Mouse (Mus musculus): ENCODE results near the gene Exo5. TPM values are rescaled to one million over a fixed set of nuclear protein-coding genes. Genes with fewer than 3 reads are reported as not detected.

Gene Exo5
- 23.5 and 25.2 TPM in 2 replicates for polyA plus RNA-seq (2014; fragmentation: Nextera tagmentation; extraction: Ambion mirVana)

DNA sequence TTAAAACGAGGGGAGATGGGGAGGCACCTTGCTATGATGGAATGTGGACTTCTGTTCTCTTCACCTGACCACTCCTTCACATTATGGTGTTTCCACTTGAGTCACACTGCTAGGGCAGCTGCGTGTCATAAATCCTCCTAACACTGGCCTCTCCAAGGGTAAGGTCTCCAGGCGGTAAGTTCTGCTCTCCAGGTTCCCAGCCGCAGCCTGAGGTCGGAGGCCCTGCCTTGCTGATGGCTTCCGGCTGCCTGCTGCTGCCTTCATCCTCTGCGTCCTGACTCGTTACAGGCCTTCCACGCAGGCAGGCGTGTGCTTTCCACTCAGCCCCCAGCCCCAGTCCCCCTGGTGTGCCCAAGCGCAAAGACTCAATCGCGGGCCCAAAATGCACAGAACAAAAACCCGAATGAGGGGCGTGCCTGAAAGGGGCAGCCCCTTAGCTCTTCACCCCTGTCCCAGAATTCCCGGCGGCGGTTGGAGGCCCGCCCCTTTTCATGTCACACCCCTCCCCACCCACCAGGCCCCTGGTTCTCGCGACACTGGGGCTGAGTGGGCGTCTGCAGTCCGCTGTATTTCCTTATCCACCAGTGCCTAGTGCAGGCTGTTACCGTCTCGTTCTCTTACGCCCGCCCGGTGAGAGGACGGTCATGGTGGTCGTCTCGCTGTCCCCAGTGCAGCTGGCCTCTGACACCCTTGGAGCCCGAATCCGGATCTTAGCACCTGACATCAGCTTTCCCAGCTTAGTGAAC is at the start of gene Exo5:
TSS of gene Exo5 (minus strand) at position 464 of the 746 bp plus-strand sequence.
- peaks cover 6% of the 10 kb centered on the region; the same call in 1 of the 2 replicates for H3K9me3 ChIP-seq (ENCODE audit: control insufficient read depth, low read depth, low read length)
- H3K27me3 ChIP-seq (ENCODE audit: control insufficient read depth, insufficient read depth, low read length), result no peaks in the 10 kb centered on the region
- H3K27ac ChIP-seq (ENCODE audit: low read length), result peak within 1 kb of the TSS; percentile 85
- H3K4me1 ChIP-seq (ENCODE audit: control insufficient read depth, insufficient read depth, low read length), result 0 out of 2 replicates have a peak, but pooled peaks cover 4% of the 10 kb centered on the region
- H3K9ac ChIP-seq (replicated peaks; ENCODE audit: low read depth, low read length), result peak within 1 kb of the TSS; percentile 72
- WGBS, result under 1% methylated on average over 33 of the region's 33 CpGs
- peak; percentile 99 for ATAC-seq (ENCODE audit: insufficient number of reproducible peaks, insufficient read depth, low FRiP score, low read depth)
- H3K4me3 ChIP-seq (ENCODE audit: low read depth, low read length), result peak within 1 kb of the TSS; percentile 73
- peak within 1 kb of the TSS; percentile 54 for H3K4me2 ChIP-seq (replicated peaks; ENCODE audit: low read depth, low read length)
- peaks cover 19% of the 10 kb centered on the region for H3K36me3 ChIP-seq (ENCODE audit: control insufficient read depth, insufficient read depth, low read length)

DNA sequence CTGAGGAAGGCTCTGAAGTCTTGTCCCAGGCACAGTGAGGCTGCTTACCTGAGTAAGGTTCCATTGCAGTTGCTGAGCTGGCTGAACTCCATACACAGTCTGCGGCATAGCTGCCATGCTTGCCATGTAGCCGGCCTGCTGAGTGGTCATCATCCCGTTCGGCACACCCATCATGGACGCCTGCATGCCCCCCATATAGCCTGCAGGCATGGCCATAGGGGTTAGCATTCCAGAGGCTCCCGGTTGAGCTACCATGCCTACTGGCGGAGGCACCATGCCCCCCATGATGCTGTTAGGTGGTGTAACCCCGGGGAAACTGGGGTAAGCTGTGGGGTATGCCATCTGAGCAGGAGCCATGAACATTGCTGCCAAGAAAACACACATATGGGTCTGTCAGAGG is 47.0 kb upstream of the Exo5 start:
- H3K27me3 ChIP-seq (ENCODE audit: control insufficient read depth, insufficient read depth, low read length), result no peaks in the 10 kb centered on the region
- peaks cover 3% of the 10 kb centered on the region for H3K36me3 ChIP-seq (ENCODE audit: control insufficient read depth, insufficient read depth, low read length)
- H3K4me1 ChIP-seq (ENCODE audit: control insufficient read depth, insufficient read depth, low read length), result no peaks in the 10 kb centered on the region
- ATAC-seq (ENCODE audit: insufficient number of reproducible peaks, insufficient read depth, low FRiP score, low read depth), result no peak
- no peak overlapping the region for H3K9ac ChIP-seq (replicated peaks; ENCODE audit: low read depth, low read length)
- WGBS, result 89% methylated on average over 8 of the region's 8 CpGs
- H3K27ac ChIP-seq (ENCODE audit: low read length), result no peak overlapping the region
- no peak overlapping the region for H3K4me3 ChIP-seq (ENCODE audit: low read depth, low read length)
- H3K4me2 ChIP-seq (replicated peaks; ENCODE audit: low read depth, low read length), result no peak overlapping the region
- H3K9me3 ChIP-seq (ENCODE audit: control insufficient read depth, low read depth, low read length), result no peaks in the 10 kb centered on the region

DNA sequence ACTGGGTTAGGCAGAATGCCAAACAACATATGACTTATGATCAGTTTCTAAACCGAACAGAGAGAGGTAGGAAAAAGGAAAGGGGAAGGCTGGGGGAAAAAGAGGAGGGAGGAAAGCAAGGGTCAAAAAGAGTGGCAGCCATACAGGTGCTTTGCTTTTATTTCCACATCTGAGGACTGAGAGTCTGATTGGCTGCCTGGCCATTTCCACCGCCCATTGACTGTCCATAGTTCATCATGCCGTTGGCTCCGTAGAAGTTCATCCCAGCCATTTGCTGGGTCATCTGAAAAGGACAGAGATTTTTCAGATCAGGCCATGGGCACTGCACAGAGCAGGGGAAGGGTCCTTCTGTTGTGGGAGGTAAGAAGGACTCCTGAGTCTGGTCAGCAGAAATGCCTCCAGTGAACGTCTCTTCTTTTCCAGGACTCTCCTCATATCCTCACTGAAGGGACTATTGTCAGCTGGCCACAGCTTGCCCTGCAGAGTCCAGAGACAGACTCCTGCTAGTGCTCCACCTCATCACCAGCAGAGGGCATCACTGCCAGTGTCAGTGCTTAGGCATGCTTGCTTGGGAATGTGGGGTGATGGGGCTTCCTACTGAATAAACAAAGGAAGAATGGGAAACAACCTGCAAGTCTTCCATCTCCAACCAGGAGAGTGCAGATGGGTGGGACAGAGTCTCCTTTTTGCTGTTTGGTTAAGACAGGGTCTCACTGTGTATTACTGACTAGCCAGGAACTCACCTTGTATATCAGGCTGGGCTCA is 44.7 kb upstream of the Exo5 start:
- H3K9me3 ChIP-seq (ENCODE audit: control insufficient read depth, low read depth, low read length), result no peaks in the 10 kb centered on the region
- 80% methylated on average over 5 of the region's 5 CpGs for WGBS
- no peak overlapping the region for H3K27ac ChIP-seq (ENCODE audit: low read length)
- H3K9ac ChIP-seq (replicated peaks; ENCODE audit: low read depth, low read length), result no peak overlapping the region
- peaks cover 3% of the 10 kb centered on the region for H3K36me3 ChIP-seq (ENCODE audit: control insufficient read depth, insufficient read depth, low read length)
- no peak for ATAC-seq (ENCODE audit: insufficient number of reproducible peaks, insufficient read depth, low FRiP score, low read depth)
- no peak overlapping the region for H3K4me3 ChIP-seq (ENCODE audit: low read depth, low read length)
- no peaks in the 10 kb centered on the region for H3K27me3 ChIP-seq (ENCODE audit: control insufficient read depth, insufficient read depth, low read length)
- H3K4me1 ChIP-seq (ENCODE audit: control insufficient read depth, insufficient read depth, low read length), result no peaks in the 10 kb centered on the region
- H3K4me2 ChIP-seq (replicated peaks; ENCODE audit: low read depth, low read length), result no peak overlapping the region

DNA sequence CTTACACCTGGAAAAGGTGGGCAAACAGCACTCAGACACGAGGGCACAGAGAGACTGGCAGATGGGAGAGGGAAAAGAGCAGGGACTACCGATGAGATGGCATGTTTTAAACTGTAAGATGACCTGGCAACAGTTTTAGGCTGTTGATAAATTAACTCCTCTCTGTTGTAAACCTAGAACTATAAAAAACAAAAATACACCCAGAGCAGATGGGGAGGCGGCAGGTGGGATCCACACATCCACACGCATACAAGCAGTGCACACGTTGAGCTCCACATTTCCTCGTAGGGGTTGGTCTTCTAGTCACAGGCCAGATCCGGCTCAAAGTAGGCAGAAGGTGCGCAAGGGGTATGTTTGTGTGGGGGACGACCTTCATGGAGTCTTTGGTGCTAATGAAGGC is 43.7 kb upstream of the Exo5 start:
- Histone ChIP-seq H3K36me3 (ENCODE audit: control insufficient read depth, insufficient read depth, low read length) (no peaks in the 10 kb centered on the region; the same call in 1 of the 2 replicates), H3K4me2 (replicated peaks; ENCODE audit: low read depth, low read length) (no peak overlapping the region), H3K4me1 (ENCODE audit: control insufficient read depth, insufficient read depth, low read length) (no peaks in the 10 kb centered on the region), H3K27me3 (ENCODE audit: control insufficient read depth, insufficient read depth, low read length) (no peaks in the 10 kb centered on the region), H3K9ac (replicated peaks; ENCODE audit: low read depth, low read length) (no peak overlapping the region), H3K9me3 (ENCODE audit: control insufficient read depth, low read depth, low read length) (no peaks in the 10 kb centered on the region), H3K27ac (ENCODE audit: low read length) (no peak overlapping the region), H3K4me3 (ENCODE audit: low read depth, low read length) (no peak overlapping the region)
- ATAC-seq (ENCODE audit: insufficient number of reproducible peaks, insufficient read depth, low FRiP score, low read depth), result no peak
- WGBS, result 91% methylated on average over 9 of the region's 9 CpGs

DNA sequence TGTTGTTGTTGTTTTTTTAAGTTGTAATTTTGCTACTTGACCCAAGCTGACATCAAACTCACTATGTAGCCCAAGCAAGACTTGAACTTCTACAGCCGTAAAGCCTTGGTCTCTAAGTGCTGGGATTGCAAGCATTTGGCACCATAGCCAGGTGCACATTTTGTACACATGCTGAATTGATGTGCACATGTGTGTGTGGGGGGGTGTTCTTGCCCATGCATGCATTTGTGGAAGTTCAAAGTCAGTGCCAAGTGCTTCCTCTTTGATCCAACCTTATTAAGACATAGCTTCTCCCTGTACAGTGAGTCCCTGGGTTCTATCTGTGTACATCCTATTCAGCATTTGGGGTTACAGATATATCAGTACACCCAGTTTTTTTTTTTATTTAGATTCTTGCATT is 30.8 kb upstream of the Exo5 start:
- no peaks in the 10 kb centered on the region for H3K27me3 ChIP-seq (ENCODE audit: control insufficient read depth, insufficient read depth, low read length)
- WGBS, result 96% methylated on average over 1 of the region's 1 CpGs
- no peak for ATAC-seq (ENCODE audit: insufficient number of reproducible peaks, insufficient read depth, low FRiP score, low read depth)
- H3K9ac ChIP-seq (replicated peaks; ENCODE audit: low read depth, low read length), result no peak overlapping the region
- no peaks in the 10 kb centered on the region for H3K4me1 ChIP-seq (ENCODE audit: control insufficient read depth, insufficient read depth, low read length)
- no peaks in the 10 kb centered on the region for H3K36me3 ChIP-seq (ENCODE audit: control insufficient read depth, insufficient read depth, low read length)
- H3K4me2 ChIP-seq (replicated peaks; ENCODE audit: low read depth, low read length), result no peak overlapping the region
- H3K9me3 ChIP-seq (ENCODE audit: control insufficient read depth, low read depth, low read length), result no peaks in the 10 kb centered on the region
- no peak overlapping the region for H3K4me3 ChIP-seq (ENCODE audit: low read depth, low read length)
- no peak overlapping the region for H3K27ac ChIP-seq (ENCODE audit: low read length)

DNA sequence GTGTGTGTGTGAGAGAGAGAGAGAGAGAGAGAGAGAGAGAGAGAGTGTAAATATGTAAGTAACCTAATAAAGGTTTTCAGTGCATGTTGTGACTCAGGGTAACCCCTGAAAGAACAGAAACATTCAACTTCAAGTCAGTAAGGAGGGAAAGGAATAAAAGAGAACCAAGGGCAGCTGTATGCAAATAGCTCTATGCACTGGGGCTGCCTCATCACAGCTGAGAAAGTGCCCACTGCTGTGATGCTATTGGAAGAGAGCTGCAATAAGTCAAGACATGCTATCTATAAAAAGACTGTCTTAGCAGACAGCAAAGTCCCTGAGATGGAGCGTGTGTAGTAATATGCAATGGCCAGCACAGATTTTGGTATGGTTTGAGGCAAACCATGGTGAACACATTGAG is 28.9 kb upstream of the Exo5 start:
- no peaks in the 10 kb centered on the region for H3K9me3 ChIP-seq (ENCODE audit: control insufficient read depth, low read depth, low read length)
- H3K36me3 ChIP-seq (ENCODE audit: control insufficient read depth, insufficient read depth, low read length), result no peaks in the 10 kb centered on the region
- ATAC-seq (ENCODE audit: insufficient number of reproducible peaks, insufficient read depth, low FRiP score, low read depth), result no peak
- H3K4me3 ChIP-seq (ENCODE audit: low read depth, low read length), result no peak overlapping the region
- H3K4me2 ChIP-seq (replicated peaks; ENCODE audit: low read depth, low read length), result no peak overlapping the region
- WGBS, result 78% methylated on average over 1 of the region's 1 CpGs
- no peaks in the 10 kb centered on the region for H3K4me1 ChIP-seq (ENCODE audit: control insufficient read depth, insufficient read depth, low read length)
- no peak overlapping the region for H3K9ac ChIP-seq (replicated peaks; ENCODE audit: low read depth, low read length)
- H3K27ac ChIP-seq (ENCODE audit: low read length), result no peak overlapping the region
- no peaks in the 10 kb centered on the region for H3K27me3 ChIP-seq (ENCODE audit: control insufficient read depth, insufficient read depth, low read length)

DNA sequence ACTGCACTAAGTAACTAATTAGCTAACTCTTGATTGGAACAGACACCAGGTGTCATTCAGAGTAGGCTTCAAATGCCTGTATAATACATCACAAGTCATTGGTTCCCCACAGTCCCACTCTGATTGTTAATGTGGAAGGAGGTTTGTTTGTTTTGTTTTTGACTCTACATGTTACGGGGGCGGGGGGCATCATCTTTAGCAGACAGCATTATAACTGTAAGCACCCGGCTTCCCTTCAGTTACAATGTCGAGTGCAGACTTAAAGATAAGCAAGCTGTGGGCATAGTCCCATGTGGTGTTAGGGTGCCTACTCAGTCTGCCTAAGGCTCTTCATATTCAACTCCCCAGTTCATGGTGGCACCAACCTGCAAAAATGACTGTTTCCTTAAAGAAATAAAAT is 28.2 kb upstream of the Exo5 start:
- Histone ChIP-seq H3K36me3 (ENCODE audit: control insufficient read depth, insufficient read depth, low read length) (no peaks in the 10 kb centered on the region), H3K9me3 (ENCODE audit: control insufficient read depth, low read depth, low read length) (no peaks in the 10 kb centered on the region), H3K4me3 (ENCODE audit: low read depth, low read length) (no peak overlapping the region), H3K9ac (replicated peaks; ENCODE audit: low read depth, low read length) (no peak overlapping the region), H3K27me3 (ENCODE audit: control insufficient read depth, insufficient read depth, low read length) (no peaks in the 10 kb centered on the region), H3K4me1 (ENCODE audit: control insufficient read depth, insufficient read depth, low read length) (no peaks in the 10 kb centered on the region), H3K4me2 (replicated peaks; ENCODE audit: low read depth, low read length) (no peak overlapping the region), H3K27ac (ENCODE audit: low read length) (no peak overlapping the region)
- 75% methylated on average over 4 of the region's 4 CpGs for WGBS
- no peak for ATAC-seq (ENCODE audit: insufficient number of reproducible peaks, insufficient read depth, low FRiP score, low read depth)

DNA sequence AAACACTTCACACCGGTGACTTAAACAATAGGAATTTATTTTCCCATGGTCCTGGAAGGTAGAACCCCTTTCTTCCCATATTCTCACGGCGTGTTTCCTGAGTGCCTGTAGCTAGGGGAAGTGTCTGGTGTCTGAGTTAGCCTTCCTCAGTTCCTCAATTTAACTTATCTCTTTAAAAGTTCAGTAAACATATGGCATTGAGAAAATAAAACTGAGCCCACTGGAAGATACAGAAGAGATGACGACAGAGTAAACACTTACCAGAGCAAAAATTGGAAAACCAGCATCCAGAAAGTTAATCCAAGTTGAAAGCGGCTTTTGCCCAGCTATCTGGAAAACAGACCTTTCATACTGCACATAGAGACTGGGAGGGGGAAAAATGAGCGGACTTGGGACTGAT is 27.3 kb upstream of the Exo5 start:
- H3K4me2 ChIP-seq (replicated peaks; ENCODE audit: low read depth, low read length), result peak overlapping the region; percentile 58
- no peaks in the 10 kb centered on the region for H3K36me3 ChIP-seq (ENCODE audit: control insufficient read depth, insufficient read depth, low read length)
- H3K4me1 ChIP-seq (ENCODE audit: control insufficient read depth, insufficient read depth, low read length), result no peaks in the 10 kb centered on the region
- ATAC-seq (ENCODE audit: insufficient number of reproducible peaks, insufficient read depth, low FRiP score, low read depth), result no peak
- no peaks in the 10 kb centered on the region for H3K27me3 ChIP-seq (ENCODE audit: control insufficient read depth, insufficient read depth, low read length)
- H3K4me3 ChIP-seq (ENCODE audit: low read depth, low read length), result peak overlapping the region; percentile 72
- no peaks in the 10 kb centered on the region for H3K9me3 ChIP-seq (ENCODE audit: control insufficient read depth, low read depth, low read length)
- peak overlapping the region; percentile 80; the same call in 1 of the 2 replicates for H3K27ac ChIP-seq (ENCODE audit: low read length)
- H3K9ac ChIP-seq (replicated peaks; ENCODE audit: low read depth, low read length), result no peak overlapping the region; the same call in 1 of the 2 replicates
- WGBS, result 41% methylated on average over 6 of the region's 6 CpGs

All from stomach, embryonic 14.5 days (tissue).